Mouse (Mus musculus) heart, adult 2 months (tissue): ENCODE data around the gene Zfp827. TPM values are rescaled to one million over a fixed set of nuclear protein-coding genes. Genes with fewer than 3 reads are reported as not detected.

Source experiments
- DNase-seq, 2 experiments: peaks; one replicate each; pipeline ENCODE4 v3.0.0; 2021
- H3K27ac ChIP-seq: fragments of 200-600 bp; 2 replicates; pipeline ENCODE4 v1.8.1; 2022
- H3K27me3 ChIP-seq: fragments of 200-500 bp; 2 replicates; pipeline ENCODE4 v1.6.1; 2012; ENCODE audit warnings: mild to moderate bottlenecking, low read length, inconsistent platforms, mixed read lengths; ENCODE audit not compliant: control insufficient read depth, insufficient read depth
- H3K36me3 ChIP-seq: fragments of 200-500 bp; 2 replicates; pipeline ENCODE4 v1.6.1; 2012; ENCODE audit warnings: low read length, inconsistent platforms; ENCODE audit not compliant: control insufficient read depth, insufficient read depth
- H3K4me1 ChIP-seq: fragments of 200-500 bp; 2 replicates; pipeline ENCODE4 v1.6.1; 2011; ENCODE audit warnings: low read length; ENCODE audit not compliant: control insufficient read depth, insufficient read depth
- H3K4me3 ChIP-seq: fragments of 200-600 bp; 2 replicates; pipeline ENCODE4 v1.8.1; 2022
- H3K79me2 ChIP-seq: fragments of 200-500 bp; replicated peaks from 2 replicates; pipeline ENCODE4 v1.6.1; 2012; ENCODE audit warnings: mild to moderate bottlenecking, inconsistent platforms, low read length, moderate library complexity, mixed read lengths; ENCODE audit not compliant: control insufficient read depth, insufficient read depth
- H3K9ac ChIP-seq: fragments of 200-500 bp; 2 replicates; pipeline ENCODE4 v1.6.1; 2012; ENCODE audit warnings: low read depth, mild to moderate bottlenecking, control low read depth, inconsistent platforms, low read length, mixed read lengths
- CTCF ChIP-seq: fragments of 200-600 bp; IDR thresholded peaks from 2 replicates; pipeline ENCODE4 v1.8.1; 2022; ENCODE audit warnings: antibody characterized with exemption, mild to moderate bottlenecking, moderate library complexity
- EP300 ChIP-seq: fragments of 200-500 bp; IDR thresholded peaks from 2 replicates; pipeline ENCODE4 v1.6.1; 2011; ENCODE audit warnings: low read depth, low read length, control low read depth; ENCODE audit not compliant: insufficient read depth
- POLR2A ChIP-seq: fragments of 200-500 bp; IDR thresholded peaks from 2 replicates; pipeline ENCODE4 v1.6.1; 2011; ENCODE audit warnings: mild to moderate bottlenecking, low read depth, low read length, control low read depth; ENCODE audit not compliant: insufficient read depth
- WGBS: fragments of 180-500 bp; shearing (Covaris S2); methylation state at CpG from one replicate; pipeline ENCODE4 v1.1.7; 2018; 5-methylcytosine and 5-hydroxymethylcytosine counted together
- intact Hi-C: fragments of 180-260 bp; cut with DNase I; formaldehyde crosslinking; loops from one replicate; pipeline ENCODE4 v1.15.1; 2025
- polyA plus RNA-seq: library from polyadenylated mRNA; depleted of rRNA; stranded (reverse); fragments of >200 nt; gene quantifications from 2 replicates; pipeline ENCODE4 v1.2.3, GENCODE M21; 2012
- total RNA-seq, 2 experiments: library from RNA; stranded (reverse); gene quantifications; 2 replicates each; pipeline ENCODE4 v1.2.3; 2021

The Zfp827 gene
- total and polyA plus RNA-seq, 3 experiments, result 10.5 to 15.8 (median 12.8) TPM

- TF ChIP-seq POLR2A (no peak), CTCF (no peak), EP300 (no peak)
- Histone ChIP-seq H3K36me3 (no peaks in the 10 kb centered on the region), H3K27ac (no peak overlapping the region)
Measured at GRCm38 (mm10) chr8:79173606-79174005, 145.4 kb downstream of the Zfp827 start.

GRCm38 (mm10) chr8:79175991-79176390, 147.8 kb downstream of the Zfp827 start:
- H3K4me3 ChIP-seq, result no peak overlapping the region
- no peaks in the 10 kb centered on the region for H3K36me3 ChIP-seq
- H3K27ac ChIP-seq, result no peak overlapping the region
- WGBS, result 78% methylated on average over 4 of the region's 4 CpGs
- no peak for DNase-seq
- H3K27me3 ChIP-seq, result no peaks in the 10 kb centered on the region
- H3K4me1 ChIP-seq, result no peaks in the 10 kb centered on the region
- intact Hi-C loops, result no loop called here
- no peak overlapping the region for H3K9ac ChIP-seq
- no peaks in the 10 kb centered on the region for H3K79me2 ChIP-seq
- TF ChIP-seq POLR2A (no peak), CTCF (no peak), EP300 (no peak)

More at GRCm38 (mm10) chr8:79173606-79174005, 145.4 kb downstream of the Zfp827 start:
- no peak overlapping the region for H3K9ac ChIP-seq
- no peaks in the 10 kb centered on the region for H3K79me2 ChIP-seq
- intact Hi-C loops, result no loop called here
- H3K4me3 ChIP-seq, result no peak overlapping the region
- DNase-seq, result no peak
- no peaks in the 10 kb centered on the region for H3K4me1 ChIP-seq
- 59% methylated on average over 4 of the region's 4 CpGs for WGBS
- H3K27me3 ChIP-seq, result no peaks in the 10 kb centered on the region

GRCm38 (mm10) chr8:79179678-79180077, 151.4 kb downstream of the Zfp827 start:
- TF ChIP-seq CTCF (no peak), EP300 (no peak), POLR2A (no peak)
- H3K9ac ChIP-seq, result no peak overlapping the region
- no peak overlapping the region for H3K27ac ChIP-seq
- WGBS, result 88% methylated on average over 6 of the region's 6 CpGs
- no peaks in the 10 kb centered on the region for H3K79me2 ChIP-seq
- no peak for DNase-seq
- intact Hi-C loops, result no loop called here
- no peak overlapping the region for H3K4me3 ChIP-seq
- no peaks in the 10 kb centered on the region for H3K36me3 ChIP-seq
- no peaks in the 10 kb centered on the region for H3K27me3 ChIP-seq
- H3K4me1 ChIP-seq, result no peaks in the 10 kb centered on the region

GRCm38 (mm10) chr8:79185488-79185887, 157.3 kb downstream of the Zfp827 start:
- no peaks in the 10 kb centered on the region for H3K27me3 ChIP-seq
- no peak for TF ChIP-seq EP300
- no peak for TF ChIP-seq POLR2A
- TF ChIP-seq CTCF, result no peak
- H3K4me1 ChIP-seq, result no peaks in the 10 kb centered on the region
- intact Hi-C loops, result no loop called here
- no peak overlapping the region for H3K27ac ChIP-seq
- 77% methylated on average over 7 of the region's 7 CpGs for WGBS
- no peak overlapping the region for H3K4me3 ChIP-seq
- no peak for DNase-seq
- H3K9ac ChIP-seq, result no peak overlapping the region
- H3K79me2 ChIP-seq, result no peaks in the 10 kb centered on the region
- no peaks in the 10 kb centered on the region for H3K36me3 ChIP-seq

- H3K9ac ChIP-seq, result no peak overlapping the region
- WGBS, result 93% methylated on average over 10 of the region's 10 CpGs
- intact Hi-C loops, result no loop called here
- H3K4me3 ChIP-seq, result no peak overlapping the region
- TF ChIP-seq EP300, result no peak
- TF ChIP-seq CTCF, result no peak
- TF ChIP-seq POLR2A, result no peak
- no peaks in the 10 kb centered on the region for H3K4me1 ChIP-seq
- H3K79me2 ChIP-seq, result no peaks in the 10 kb centered on the region
- DNase-seq, result no peak
- no peaks in the 10 kb centered on the region for H3K27me3 ChIP-seq
- H3K27ac ChIP-seq, result no peak overlapping the region
- no peaks in the 10 kb centered on the region for H3K36me3 ChIP-seq
Measured at GRCm38 (mm10) chr8:79190071-79190470, 161.8 kb downstream of the Zfp827 start.

- TF ChIP-seq CTCF (no peak), EP300 (no peak), POLR2A (no peak)
- 82% methylated on average over 4 of the region's 4 CpGs for WGBS
- H3K27me3 ChIP-seq, result 0 out of 2 replicates have a peak, but pooled peaks cover 1% of the 10 kb centered on the region
- intact Hi-C loops, result no loop called here
- no peaks in the 10 kb centered on the region for H3K4me1 ChIP-seq
- DNase-seq, result no peak
- H3K9ac ChIP-seq, result no peak overlapping the region
- no peaks in the 10 kb centered on the region for H3K79me2 ChIP-seq
- no peak overlapping the region for H3K27ac ChIP-seq
- no peak overlapping the region for H3K4me3 ChIP-seq
- no peaks in the 10 kb centered on the region for H3K36me3 ChIP-seq
Measured at GRCm38 (mm10) chr8:79196481-79196880, 168.2 kb downstream of the Zfp827 start.
